Mouse (Mus musculus) hindbrain, embryonic 16.5 days (tissue): ENCODE measurements around the gene Tfap2b. TPM values are rescaled to one million over a fixed set of nuclear protein-coding genes. Genes with fewer than 3 reads are reported as not detected.

ENCODE experiments used
- ATAC-seq: fragments of 200-750 bp; cut with Nextera tagmentation; 2 replicates; pipeline ENCODE4 v1.8.0; 2017; ENCODE audit warnings: moderate TSS enrichment, moderate library complexity
- H3K27ac ChIP-seq: fragments of 300-500 bp; sonication (generic); 2 replicates; pipeline ENCODE4 v1.5.1; 2014; ENCODE audit warnings: low read depth, mild to moderate bottlenecking, control low read depth, low read length, moderate library complexity
- H3K27me3 ChIP-seq: fragments of 300-500 bp; sonication (generic); replicated peaks from 2 replicates; pipeline ENCODE4 v1.6.1; 2014; ENCODE audit warnings: low read length; ENCODE audit not compliant: control insufficient read depth, insufficient read depth
- H3K36me3 ChIP-seq: fragments of 300-500 bp; sonication (generic); 2 replicates; pipeline ENCODE4 v1.6.1; 2014; ENCODE audit warnings: mild to moderate bottlenecking, low read length, moderate library complexity, mixed read lengths; ENCODE audit not compliant: control insufficient read depth, insufficient read depth
- H3K4me1 ChIP-seq: fragments of 300-500 bp; sonication (generic); 2 replicates; pipeline ENCODE4 v1.6.1; 2014; ENCODE audit warnings: low read depth, low read length; ENCODE audit not compliant: control insufficient read depth, insufficient read depth
- H3K4me2 ChIP-seq: fragments of 300-500 bp; sonication (generic); 2 replicates; pipeline ENCODE4 v1.6.1; 2014; ENCODE audit warnings: mild to moderate bottlenecking, low read length, control low read depth, moderate library complexity
- H3K4me3 ChIP-seq: fragments of 300-500 bp; sonication (generic); 2 replicates; pipeline ENCODE4 v1.5.1; 2014; ENCODE audit warnings: mild to moderate bottlenecking, low read length, control low read depth, moderate library complexity
- H3K9ac ChIP-seq: fragments of 300-500 bp; sonication (generic); 2 replicates; pipeline ENCODE4 v1.6.1; 2014; ENCODE audit warnings: low read depth, mild to moderate bottlenecking, control low read depth, low read length, moderate library complexity
- H3K9me3 ChIP-seq: fragments of 300-500 bp; sonication (generic); 2 replicates; pipeline ENCODE4 v1.6.1; 2014; ENCODE audit warnings: mild to moderate bottlenecking, low read length, moderate library complexity; ENCODE audit not compliant: control insufficient read depth
- WGBS: fragments of 180-500 bp; shearing (Covaris S2); extraction: QIAGEN DNeasy Blood & Tissue Kit; methylation state at CpG from one replicate; pipeline ENCODE4 v1.1.7; 2014; 5-methylcytosine and 5-hydroxymethylcytosine counted together
- polyA plus RNA-seq: library from polyadenylated mRNA; unstranded; fragments of >200 nt; fragmentation: Nextera tagmentation; extraction: Ambion mirVana; gene quantifications from 2 replicates; pipeline ENCODE4 v1.2.1, GENCODE M21; 2015

Tfap2b gene
- polyA plus RNA-seq, 1 experiment from 2014 or later: 40.1 TPM

GRCm38 (mm10) chr1:19221601-19222000 is 12.9 kb downstream of the Tfap2b start:
- no peak overlapping the region for H3K4me2 ChIP-seq
- WGBS: 4% methylated on average over 7 of the region's 7 CpGs
- H3K27me3 ChIP-seq: peaks cover 63% of the 10 kb centered on the region
- no peaks in the 10 kb centered on the region for H3K36me3 ChIP-seq
- no peak for ATAC-seq
- H3K4me1 ChIP-seq: no peaks in the 10 kb centered on the region
- H3K27ac ChIP-seq: no peak overlapping the region
- no peak overlapping the region for H3K4me3 ChIP-seq
- no peaks in the 10 kb centered on the region for H3K9me3 ChIP-seq
- no peak overlapping the region for H3K9ac ChIP-seq

GRCm38 (mm10) chr1:19226699-19227098 is 18.0 kb downstream of the Tfap2b start:
- WGBS: 5% methylated on average over 8 of the region's 8 CpGs
- Histone ChIP-seq H3K27ac (no peak overlapping the region), H3K9me3 (no peaks in the 10 kb centered on the region), H3K27me3 (peaks cover 67% of the 10 kb centered on the region), H3K36me3 (no peaks in the 10 kb centered on the region), H3K4me2 (no peak overlapping the region), H3K9ac (no peak overlapping the region), H3K4me3 (no peak overlapping the region), H3K4me1 (no peaks in the 10 kb centered on the region)
- peak; percentile 46 for ATAC-seq

GRCm38 (mm10) chr1:19230926-19231573 is 22.3 kb downstream of the Tfap2b start:
- Histone ChIP-seq H3K9ac (no peak overlapping the region), H3K4me2 (no peak overlapping the region), H3K27ac (no peak overlapping the region), H3K9me3 (no peaks in the 10 kb centered on the region), H3K36me3 (no peaks in the 10 kb centered on the region), H3K4me3 (no peak overlapping the region), H3K27me3 (peaks cover 65% of the 10 kb centered on the region), H3K4me1 (no peaks in the 10 kb centered on the region)
- ATAC-seq: no peak
- WGBS: 2% methylated on average over 16 of the region's 16 CpGs

GRCm38 (mm10) chr1:19231574-19232080 is 22.9 kb downstream of the Tfap2b start:
- Histone ChIP-seq H3K4me2 (no peak overlapping the region), H3K9ac (no peak overlapping the region), H3K4me3 (no peak overlapping the region), H3K4me1 (no peaks in the 10 kb centered on the region), H3K27me3 (peaks cover 64% of the 10 kb centered on the region), H3K9me3 (no peaks in the 10 kb centered on the region), H3K27ac (no peak overlapping the region), H3K36me3 (no peaks in the 10 kb centered on the region)
- ATAC-seq: no peak
- 5% methylated on average over 16 of the region's 16 CpGs for WGBS

GRCm38 (mm10) chr1:19232743-19233142 is 24.0 kb downstream of the Tfap2b start:
- Histone ChIP-seq H3K4me1 (no peaks in the 10 kb centered on the region), H3K27me3 (peaks cover 62% of the 10 kb centered on the region), H3K4me3 (no peak overlapping the region), H3K27ac (no peak overlapping the region), H3K36me3 (no peaks in the 10 kb centered on the region), H3K9ac (no peak overlapping the region), H3K4me2 (no peak overlapping the region), H3K9me3 (no peaks in the 10 kb centered on the region)
- WGBS: 17% methylated on average over 1 of the region's 1 CpGs
- no peak for ATAC-seq

GRCm38 (mm10) chr1:19233857-19234256 is 25.1 kb downstream of the Tfap2b start:
- H3K9ac ChIP-seq: no peak overlapping the region
- no peak overlapping the region for H3K4me3 ChIP-seq
- H3K4me1 ChIP-seq: no peaks in the 10 kb centered on the region
- no peaks in the 10 kb centered on the region for H3K9me3 ChIP-seq
- no peaks in the 10 kb centered on the region for H3K36me3 ChIP-seq
- 3% methylated on average over 19 of the region's 19 CpGs for WGBS
- peak; percentile 28; the same call in 1 of the 2 replicates for ATAC-seq
- no peak overlapping the region for H3K27ac ChIP-seq
- peaks cover 53% of the 10 kb centered on the region for H3K27me3 ChIP-seq
- no peak overlapping the region for H3K4me2 ChIP-seq

- no peak overlapping the region for H3K4me2 ChIP-seq
- no peak for ATAC-seq
- no peak overlapping the region for H3K27ac ChIP-seq
- no peak overlapping the region for H3K4me3 ChIP-seq
- peaks cover 51% of the 10 kb centered on the region for H3K27me3 ChIP-seq
- H3K9ac ChIP-seq: no peak overlapping the region
- H3K4me1 ChIP-seq: no peaks in the 10 kb centered on the region
- H3K36me3 ChIP-seq: no peaks in the 10 kb centered on the region
- H3K9me3 ChIP-seq: no peaks in the 10 kb centered on the region
- 5% methylated on average over 31 of the region's 31 CpGs for WGBS
These were observed 25.9 kb downstream of the Tfap2b start for GRCm38 (mm10) chr1:19234432-19235205.

GRCm38 (mm10) chr1:19236051-19236450 is 27.3 kb downstream of the Tfap2b start:
- Histone ChIP-seq H3K4me1 (no peaks in the 10 kb centered on the region; the same call in 1 of the 2 replicates), H3K4me3 (no peak overlapping the region), H3K27ac (no peak overlapping the region), H3K9me3 (no peaks in the 10 kb centered on the region), H3K27me3 (peaks cover 55% of the 10 kb centered on the region), H3K36me3 (no peaks in the 10 kb centered on the region), H3K4me2 (no peak overlapping the region), H3K9ac (no peak overlapping the region)
- no peak for ATAC-seq
- WGBS: 8% methylated on average over 5 of the region's 5 CpGs

- H3K9ac ChIP-seq: no peak overlapping the region
- H3K4me3 ChIP-seq: no peak overlapping the region
- H3K4me2 ChIP-seq: no peak overlapping the region
- ATAC-seq: no peak
- H3K36me3 ChIP-seq: no peaks in the 10 kb centered on the region
- no peaks in the 10 kb centered on the region; the same call in 1 of the 2 replicates for H3K4me1 ChIP-seq
- WGBS: 5% methylated on average over 21 of the region's 21 CpGs
- no peak overlapping the region for H3K27ac ChIP-seq
- H3K27me3 ChIP-seq: peaks cover 54% of the 10 kb centered on the region
- no peaks in the 10 kb centered on the region for H3K9me3 ChIP-seq
These were observed 27.9 kb downstream of the Tfap2b start for GRCm38 (mm10) chr1:19236591-19236990.
